Mouse (Mus musculus) kidney, adult 2 months (tissue): ENCODE measurements around the gene Bmf.

Experiments
- CTCF ChIP-seq: fragments of 200-500 bp; conservative IDR thresholded peaks from 2 replicates; pipeline ENCODE4 v1.5.1; 2011; ENCODE audit warnings: low read depth, mild to moderate bottlenecking, control low read depth, low read length, moderate library complexity, mixed read lengths; ENCODE audit not compliant: insufficient read depth, insufficient read length
- POLR2A ChIP-seq: fragments of 200-500 bp; IDR thresholded peaks from one replicate; pipeline ENCODE4 v1.6.1; 2011; ENCODE audit warnings: low read depth, low read length, control low read depth

GRCm38 (mm10) chr2:118562015-118562414 lies 12.5 kb upstream of the Bmf start:
- TF ChIP-seq CTCF: no peak
- TF ChIP-seq POLR2A: no peak
